Mouse (Mus musculus) cerebellum, postnatal 10 days (tissue): ENCODE measurements at regions not wholly inside any gene's neighbourhood (a gene's known extent, or its start where the extent isn't known, plus 50 kb on each side); places are given as distances from the start of the nearest gene placed in this dataset.

ENCODE experiments used
- DNase-seq, 2 experiments: peaks; one replicate each; pipeline ENCODE4 v3.0.0; 2021; ENCODE audit warnings: mixed read lengths in 2 of 2

DNA sequence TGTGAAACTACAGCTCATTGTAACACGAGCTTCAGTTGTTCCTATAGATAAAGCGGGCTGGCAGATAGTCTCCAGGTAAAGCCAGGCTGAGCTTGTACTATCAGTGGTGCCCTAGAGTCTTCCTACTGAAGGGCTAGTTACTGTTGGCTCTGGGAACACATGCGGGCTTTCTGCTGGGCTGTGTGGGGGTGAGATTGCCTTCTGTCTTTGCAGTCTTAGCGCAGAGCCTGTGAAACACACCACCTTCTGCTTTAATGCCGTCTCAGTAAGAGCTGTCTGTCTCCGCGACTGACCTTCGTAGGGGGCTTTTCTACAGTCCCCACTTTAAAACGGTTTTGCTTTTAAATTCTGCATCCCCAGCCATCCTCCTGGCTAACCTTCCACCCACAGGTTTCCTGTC, 76.7 kb downstream of the Trim29 start:
- DNase-seq = no peak

DNA sequence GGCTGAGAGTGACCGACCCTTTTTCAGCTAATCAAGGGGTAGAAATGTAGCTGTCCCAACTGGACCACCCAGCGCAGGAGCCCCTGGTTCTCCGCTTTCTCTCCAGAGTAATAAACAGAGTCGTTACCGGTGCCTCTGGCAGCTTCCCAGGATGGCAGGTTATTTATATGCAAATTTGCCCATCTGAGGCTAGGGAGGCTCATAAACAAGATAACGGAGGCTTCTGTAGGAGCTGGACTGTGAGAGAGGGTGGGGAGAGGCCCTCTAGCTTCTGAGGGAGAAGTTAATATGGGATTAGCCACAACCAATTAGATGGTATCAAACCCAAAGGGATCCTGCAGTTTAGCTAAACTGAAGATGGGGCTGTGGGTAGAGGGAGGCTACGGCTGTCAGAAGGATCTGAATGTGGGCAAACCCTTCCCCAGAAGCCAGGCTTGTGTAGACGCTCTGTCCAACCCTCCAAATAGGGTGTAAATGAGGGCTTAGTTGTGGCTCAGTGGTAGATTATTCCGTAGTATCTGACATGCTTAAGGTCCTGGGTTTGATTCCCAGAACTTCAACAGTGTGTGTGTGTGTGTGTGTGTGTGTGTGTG, 78.9 kb downstream of the Trim29 start:
- DNase-seq = no peak

- no peak for DNase-seq
Measured at GRCm38 (mm10) chr9:43392467-43393064, 81.9 kb downstream of the Trim29 start.

- DNase-seq = no peak
Measured at GRCm38 (mm10) chr9:43394204-43394603, 83.6 kb downstream of the Trim29 start.

GRCm38 (mm10) chr9:43395209-43395608, 84.6 kb downstream of the Trim29 start:
- peak; percentile 29 to 51 for DNase-seq

- DNase-seq = no peak
Measured at GRCm38 (mm10) chr9:43396566-43396965, 85.9 kb downstream of the Trim29 start.

- no peak for DNase-seq
Measured at GRCm38 (mm10) chr9:43408493-43408892, 97.8 kb downstream of the Trim29 start.

- DNase-seq = peak; percentile 44 to 49
Measured at GRCm38 (mm10) chr9:43412473-43412872, 101.8 kb downstream of the Trim29 start.

GRCm38 (mm10) chr9:43419993-43420715, 109.5 kb downstream of the Trim29 start:
- DNase-seq = no peak

GRCm38 (mm10) chr9:43427007-43427406, 116.4 kb downstream of the Trim29 start:
- no peak for DNase-seq

GRCm38 (mm10) chr9:43433953-43434352, 123.3 kb downstream of the Trim29 start:
- no peak for DNase-seq

DNA sequence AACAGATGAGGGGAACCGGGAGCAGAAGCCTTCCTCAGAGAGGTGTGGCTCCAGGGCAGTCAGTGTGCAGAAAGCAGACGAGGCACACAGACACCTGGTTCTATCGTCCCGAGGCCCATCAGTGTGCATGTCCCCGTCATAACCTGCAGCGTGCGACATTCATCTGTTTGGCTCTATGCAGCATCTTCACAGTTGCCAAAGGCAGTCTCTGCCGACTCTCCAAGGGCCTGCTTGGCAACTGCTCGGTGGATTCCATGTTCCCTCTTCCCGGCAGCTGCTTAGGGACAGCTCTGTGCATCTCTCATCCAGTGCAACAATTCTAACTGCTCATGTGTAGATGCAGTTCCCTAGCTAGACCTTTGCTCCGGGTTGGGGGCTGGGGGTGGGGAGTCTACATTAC, 127.8 kb downstream of the Trim29 start:
- peak; percentile 59 to 69 for DNase-seq

GRCm38 (mm10) chr9:43440959-43441510, 130.4 kb downstream of the Trim29 start:
- DNase-seq = peak; percentile 45 to 57

DNA sequence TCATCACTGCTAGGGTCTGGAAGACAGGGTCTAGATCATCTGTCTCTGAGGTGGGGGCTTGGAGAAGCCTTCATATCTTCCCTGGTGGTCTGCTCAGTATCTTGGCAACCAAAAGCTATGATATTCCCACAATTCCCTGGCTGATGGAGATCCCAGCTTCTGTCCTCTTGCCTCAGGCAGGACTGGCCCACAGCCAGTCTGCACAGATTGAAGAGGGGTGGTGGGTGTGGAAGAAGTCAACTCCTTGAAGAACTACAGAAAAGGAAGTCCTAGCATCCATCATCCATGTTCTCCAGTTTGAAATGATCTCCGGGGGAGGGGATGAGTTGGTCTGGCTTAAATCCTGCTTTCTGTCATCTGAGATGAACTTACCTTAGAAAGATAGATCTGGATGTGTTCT, 134.8 kb downstream of the Trim29 start:
- DNase-seq = peak; percentile 44 to 67

- DNase-seq = no peak
Measured at GRCm38 (mm10) chr9:43447372-43447771, 136.7 kb downstream of the Trim29 start.

GRCm38 (mm10) chr9:43448981-43449380, 138.3 kb downstream of the Trim29 start:
- peak; percentile 42 to 53 for DNase-seq

GRCm38 (mm10) chr9:43453953-43454582, 143.4 kb downstream of the Trim29 start:
- peak in 1 of 2 experiments; percentile 25 for DNase-seq

- DNase-seq = no peak
Measured at GRCm38 (mm10) chr9:43457736-43458135, 147.1 kb downstream of the Trim29 start.

DNA sequence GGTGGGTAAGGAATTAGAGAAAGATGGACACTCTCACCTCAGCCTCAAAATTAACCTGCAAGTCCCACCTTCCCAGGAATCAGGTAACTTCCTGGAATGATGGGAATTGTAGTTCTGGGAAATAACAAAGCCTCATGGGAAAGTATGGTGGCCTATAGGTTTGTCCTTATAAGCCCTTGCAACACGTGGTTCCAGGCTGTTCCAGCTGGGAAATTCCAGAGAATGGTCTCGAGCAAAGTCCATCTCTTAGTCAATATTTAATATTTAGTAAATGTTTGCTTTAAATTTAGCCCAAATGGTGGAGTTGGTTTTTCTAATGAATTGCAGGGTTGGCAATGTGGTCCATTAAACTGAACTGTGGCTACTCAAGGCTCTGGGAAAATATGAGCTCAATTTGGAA, 150.5 kb downstream of the Trim29 start:
- DNase-seq = no peak

- DNase-seq = no peak
Measured at GRCm38 (mm10) chr9:43463445-43464090, 152.9 kb downstream of the Trim29 start.

DNA sequence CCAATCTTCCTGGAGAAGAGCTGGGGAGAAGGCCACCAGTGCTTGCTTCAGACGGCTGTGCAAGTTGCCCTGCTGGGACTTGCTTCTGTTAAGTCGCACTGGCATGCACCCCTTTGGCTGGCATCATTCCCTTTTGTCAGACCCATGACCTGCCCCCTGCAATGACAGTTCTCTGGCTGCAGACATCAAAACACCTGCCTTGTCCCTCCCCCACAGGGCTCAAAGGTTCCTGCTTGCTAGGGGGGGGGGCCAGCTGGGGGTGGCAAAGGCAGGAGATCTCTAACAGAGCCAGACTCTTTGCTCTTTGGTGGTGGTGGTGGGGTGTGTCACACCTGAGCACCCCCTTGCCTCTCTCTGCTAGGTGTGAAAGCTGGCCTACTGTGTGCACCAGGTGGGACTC, 154.5 kb downstream of the Trim29 start:
- DNase-seq = no peak

DNA sequence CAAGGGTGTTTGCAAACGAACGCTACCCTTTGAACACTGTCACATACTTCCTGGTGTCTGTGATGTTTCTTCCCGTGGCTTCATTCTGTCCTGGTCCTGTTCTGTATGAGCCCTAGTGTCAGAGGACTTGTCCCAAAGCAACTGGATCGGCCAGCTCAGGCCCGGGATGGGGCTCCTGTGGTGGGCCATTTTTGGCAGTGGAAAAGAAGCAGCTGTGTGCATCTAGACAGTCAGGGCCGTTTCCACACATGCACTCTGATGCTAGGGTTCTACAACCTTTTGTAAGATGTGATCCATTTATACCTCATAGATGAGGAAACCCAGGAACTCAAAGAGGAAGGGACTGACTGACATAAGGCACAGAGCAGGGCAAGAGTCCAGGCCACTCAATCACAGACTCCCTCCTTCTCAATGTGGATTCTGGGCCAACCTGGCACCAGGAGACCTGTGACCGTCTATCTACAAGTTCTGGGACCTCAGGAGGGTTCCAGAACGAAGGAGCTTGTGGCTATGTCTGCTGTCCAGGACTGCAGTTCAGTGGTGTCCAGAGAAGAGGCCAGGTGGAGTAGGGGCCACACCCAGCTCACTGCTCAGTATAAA, 155.2 kb downstream of the Trim29 start:
- DNase-seq = no peak
